Mouse (Mus musculus) hindbrain, postnatal 0 days (tissue): ENCODE data around the gene Tex22. TPM values are rescaled to one million over a fixed set of nuclear protein-coding genes. Genes with fewer than 3 reads are reported as not detected.

Experiments used
- ATAC-seq: fragments of 200-750 bp; cut with Nextera tagmentation; 2 replicates; pipeline ENCODE4 v1.8.0; 2017; ENCODE audit warnings: mild to moderate bottlenecking, moderate TSS enrichment, moderate library complexity
- DNase-seq: peaks from one replicate; pipeline ENCODE4 v3.0.0-alpha.2; 2015; ENCODE audit warnings: low spot score
- H3K27ac ChIP-seq: fragments of 300-500 bp; sonication (generic); 2 replicates; pipeline ENCODE4 v1.5.1; 2014; ENCODE audit warnings: mild to moderate bottlenecking
- H3K27me3 ChIP-seq: fragments of 300-500 bp; sonication (generic); 2 replicates; pipeline ENCODE4 v1.6.1; 2014; ENCODE audit warnings: low read length, mixed read lengths; ENCODE audit not compliant: insufficient read depth
- H3K36me3 ChIP-seq: fragments of 300-500 bp; sonication (generic); 2 replicates; pipeline ENCODE4 v1.6.1; 2014; ENCODE audit warnings: low read length, mixed read lengths; ENCODE audit not compliant: insufficient read depth
- H3K4me1 ChIP-seq: fragments of 300-500 bp; sonication (generic); 2 replicates; pipeline ENCODE4 v1.6.1; 2014; ENCODE audit warnings: antibody characterized with exemption, low read length, mixed read lengths; ENCODE audit not compliant: insufficient read depth
- H3K4me2 ChIP-seq: fragments of 300-500 bp; sonication (generic); 2 replicates; pipeline ENCODE4 v1.6.1; 2014; ENCODE audit warnings: low read depth, mild to moderate bottlenecking, low read length, moderate library complexity, mixed read lengths
- H3K4me3 ChIP-seq: fragments of 300-500 bp; sonication (generic); 2 replicates; pipeline ENCODE4 v1.5.1; 2014; ENCODE audit warnings: low read length
- H3K9ac ChIP-seq: fragments of 300-500 bp; sonication (generic); replicated peaks from 2 replicates; pipeline ENCODE4 v1.6.1; 2014; ENCODE audit warnings: mild to moderate bottlenecking, low read length, moderate library complexity, mixed read lengths
- H3K9me3 ChIP-seq: fragments of 300-500 bp; sonication (generic); 2 replicates; pipeline ENCODE4 v1.6.1; 2016; ENCODE audit warnings: low read length, mixed read lengths
- CTCF ChIP-seq: IDR thresholded peaks from 2 replicates; pipeline ENCODE4 v1.5.1; 2016; ENCODE audit warnings: antibody characterized with exemption, control low read depth, low read depth
- WGBS: fragments of 180-500 bp; shearing (Covaris S2); extraction: QIAGEN DNeasy Blood & Tissue Kit; methylation state at CpG from one replicate; pipeline ENCODE4 v1.1.7; 2014; 5-methylcytosine and 5-hydroxymethylcytosine counted together
- polyA plus RNA-seq: library from polyadenylated mRNA; unstranded; fragments of >200 nt; fragmentation: Nextera tagmentation; extraction: Ambion mirVana; gene quantifications from 2 replicates; pipeline ENCODE4 v1.2.1, GENCODE M21; 2015
- total RNA-seq: library from RNA; depleted of rRNA; stranded (reverse); fragments of >200 nt; gene quantifications from 2 replicates; pipeline ENCODE4 v1.2.3, GENCODE M21; 2014; rRNA removed

The Tex22 gene
- 0.73 and 1.8 TPM in 2 replicates for total RNA-seq
- polyA plus RNA-seq: not detected in 2 replicates

DNA sequence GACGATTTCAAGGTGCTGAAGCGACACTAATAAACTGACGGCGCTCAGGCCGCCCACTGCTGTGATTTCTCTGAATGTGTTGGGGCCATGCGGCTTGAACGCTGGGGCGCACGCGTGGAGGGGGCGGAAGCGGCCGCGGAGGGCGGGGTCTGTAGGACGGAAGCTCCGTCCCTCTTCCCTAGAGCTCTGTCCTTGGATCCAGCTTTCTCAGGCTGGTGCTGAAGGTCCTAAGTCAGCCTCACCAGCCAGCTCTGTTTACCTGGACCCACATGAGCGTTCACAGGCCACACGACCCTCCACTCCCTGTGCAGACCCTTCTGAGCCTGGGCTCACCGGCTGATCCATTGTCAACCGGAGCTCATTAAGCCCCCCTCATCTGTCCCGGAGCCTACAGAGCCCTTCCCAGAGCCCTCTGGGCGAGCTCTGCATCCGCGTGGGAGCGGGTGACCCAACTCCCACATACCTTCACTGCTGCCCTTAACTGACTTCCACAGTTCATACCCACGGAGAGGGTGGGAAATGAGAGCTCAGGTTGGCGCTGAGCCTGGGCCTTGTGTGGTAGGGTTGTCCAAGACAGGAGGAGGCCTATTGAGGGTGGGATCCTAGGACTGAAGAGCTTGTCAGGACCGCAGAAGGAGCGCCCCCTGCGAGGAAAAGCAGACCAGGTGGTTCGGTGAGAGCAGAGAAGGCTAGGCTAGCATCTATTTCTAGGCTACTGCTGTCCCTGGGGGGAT, at the start of gene Tex22:
Gene Tex22, plus strand, starts transcription at position 174 of the 734 bp plus-strand sequence.
- H3K4me2 ChIP-seq: peak within 1 kb of the TSS; percentile 90
- DNase-seq (peak; percentile 94), ATAC-seq (peak; percentile 90)
- TF ChIP-seq CTCF: no peak
- WGBS: 2% methylated on average over 32 of the region's 32 CpGs
- H3K27me3 ChIP-seq: no peaks in the 10 kb centered on the region
- peak within 1 kb of the TSS; percentile 97 for H3K27ac ChIP-seq
- peaks cover 11% of the 10 kb centered on the region; the same call in 1 of the 2 replicates for H3K4me1 ChIP-seq
- peaks cover 15% of the 10 kb centered on the region for H3K36me3 ChIP-seq
- H3K9me3 ChIP-seq: no peaks in the 10 kb centered on the region
- peak within 1 kb of the TSS; percentile 73 for H3K9ac ChIP-seq
- peak within 1 kb of the TSS; percentile 36 for H3K4me3 ChIP-seq

GRCm38 (mm10) chr12:113026557-113026956, 47.7 kb upstream of the Tex22 start:
- Histone ChIP-seq H3K9me3 (no peaks in the 10 kb centered on the region), H3K27ac (no peak overlapping the region), H3K4me1 (peaks cover 6% of the 10 kb centered on the region), H3K27me3 (no peaks in the 10 kb centered on the region), H3K36me3 (peaks cover 5% of the 10 kb centered on the region; the same call in 1 of the 2 replicates), H3K4me2 (no peak overlapping the region), H3K4me3 (no peak overlapping the region), H3K9ac (no peak overlapping the region)
- WGBS: 93% methylated on average over 1 of the region's 1 CpGs
- no peak for DNase-seq
- TF ChIP-seq CTCF: no peak
- ATAC-seq: no peak

- no peak for TF ChIP-seq CTCF
- Histone ChIP-seq H3K27ac (no peak overlapping the region), H3K4me1 (peaks cover 6% of the 10 kb centered on the region), H3K36me3 (peaks cover 5% of the 10 kb centered on the region; the same call in 1 of the 2 replicates), H3K4me3 (no peak overlapping the region), H3K4me2 (no peak overlapping the region), H3K9me3 (no peaks in the 10 kb centered on the region), H3K27me3 (no peaks in the 10 kb centered on the region), H3K9ac (no peak overlapping the region)
- DNase-seq (no peak), ATAC-seq (no peak)
- WGBS: 80% methylated on average over 2 of the region's 2 CpGs
These were observed 46.8 kb upstream of the Tex22 start for GRCm38 (mm10) chr12:113027495-113027894.

DNA sequence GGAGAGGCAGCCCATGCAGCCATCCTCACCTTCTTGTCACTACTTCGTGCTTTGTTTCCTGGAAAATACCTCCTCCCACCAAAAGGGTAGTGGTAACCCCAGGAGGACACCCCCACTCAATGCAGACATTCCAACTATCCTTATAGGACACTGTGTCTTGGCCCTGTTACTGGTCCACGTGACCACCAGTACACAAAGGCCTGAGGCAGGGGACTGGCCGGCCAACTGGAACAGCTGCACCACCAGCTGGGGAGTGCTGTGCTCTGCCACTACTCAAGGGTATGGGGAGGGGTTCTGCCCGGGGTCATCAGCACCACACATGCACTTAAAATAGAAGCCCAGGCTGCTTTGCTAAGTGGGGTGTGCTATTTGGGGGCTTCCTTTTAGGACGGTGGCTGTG, 46.2 kb upstream of the Tex22 start:
- WGBS: 22% methylated on average over 5 of the region's 5 CpGs
- no peak overlapping the region for H3K9ac ChIP-seq
- DNase-seq (peak; percentile 57), ATAC-seq (peak; percentile 46)
- H3K9me3 ChIP-seq: no peaks in the 10 kb centered on the region
- TF ChIP-seq CTCF: no peak
- H3K27me3 ChIP-seq: no peaks in the 10 kb centered on the region
- H3K4me1 ChIP-seq: peaks cover 6% of the 10 kb centered on the region
- H3K36me3 ChIP-seq: peaks cover 5% of the 10 kb centered on the region; the same call in 1 of the 2 replicates
- H3K4me3 ChIP-seq: no peak overlapping the region
- H3K4me2 ChIP-seq: no peak overlapping the region
- H3K27ac ChIP-seq: peak overlapping the region; percentile 48; the same call in 1 of the 2 replicates

DNA sequence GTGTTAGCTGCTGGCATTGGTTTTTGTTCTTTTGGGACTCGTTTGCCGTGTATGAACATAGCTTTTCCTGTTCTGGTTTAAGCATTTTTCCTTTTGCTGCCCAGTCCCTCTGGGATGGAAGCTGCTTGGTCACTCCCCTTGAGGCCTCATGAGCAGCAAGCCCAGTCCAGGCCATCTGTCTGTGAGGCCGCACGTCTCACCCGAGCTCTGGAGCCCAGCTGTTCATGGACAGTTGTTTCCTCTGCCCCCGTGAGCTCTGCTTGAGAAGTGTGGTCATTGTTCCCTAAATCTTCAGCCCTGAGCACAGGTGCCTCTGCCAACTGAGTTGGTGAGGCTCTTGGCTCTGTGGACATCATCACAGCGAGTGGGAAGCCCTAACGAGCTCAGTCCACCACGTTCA, 45.4 kb upstream of the Tex22 start:
- peaks cover 5% of the 10 kb centered on the region; the same call in 1 of the 2 replicates for H3K36me3 ChIP-seq
- no peak overlapping the region for H3K4me3 ChIP-seq
- peak; percentile 15 for DNase-seq
- H3K4me2 ChIP-seq: no peak overlapping the region
- TF ChIP-seq CTCF: no peak
- peak overlapping the region; percentile 48; the same call in 1 of the 2 replicates for H3K27ac ChIP-seq
- H3K9ac ChIP-seq: no peak overlapping the region
- no peaks in the 10 kb centered on the region for H3K27me3 ChIP-seq
- 49% methylated on average over 9 of the region's 9 CpGs for WGBS
- H3K4me1 ChIP-seq: peaks cover 6% of the 10 kb centered on the region
- no peaks in the 10 kb centered on the region for H3K9me3 ChIP-seq
- no peak for ATAC-seq

GRCm38 (mm10) chr12:113030046-113030445, 44.3 kb upstream of the Tex22 start:
- WGBS: 65% methylated on average over 4 of the region's 4 CpGs
- Histone ChIP-seq H3K4me1 (peaks cover 6% of the 10 kb centered on the region), H3K36me3 (peaks cover 5% of the 10 kb centered on the region; the same call in 1 of the 2 replicates), H3K4me3 (no peak overlapping the region), H3K27ac (no peak overlapping the region), H3K9me3 (no peaks in the 10 kb centered on the region), H3K27me3 (no peaks in the 10 kb centered on the region), H3K9ac (no peak overlapping the region), H3K4me2 (no peak overlapping the region)
- no peak for ATAC-seq
- TF ChIP-seq CTCF: no peak
- no peak for DNase-seq

GRCm38 (mm10) chr12:113030993-113031392, 43.3 kb upstream of the Tex22 start:
- H3K9me3 ChIP-seq: no peaks in the 10 kb centered on the region
- no peak overlapping the region for H3K4me2 ChIP-seq
- H3K4me1 ChIP-seq: peaks cover 6% of the 10 kb centered on the region
- no peak overlapping the region for H3K4me3 ChIP-seq
- no peaks in the 10 kb centered on the region for H3K27me3 ChIP-seq
- no peak overlapping the region for H3K9ac ChIP-seq
- H3K36me3 ChIP-seq: no peaks in the 10 kb centered on the region
- no peak for TF ChIP-seq CTCF
- H3K27ac ChIP-seq: no peak overlapping the region
- ATAC-seq (no peak), DNase-seq (no peak)
- WGBS: 89% methylated on average over 9 of the region's 9 CpGs
